Mouse (Mus musculus) macrophage (primary cell): Measurements from ENCODE around the gene Ak9. TPM values are rescaled to one million over a fixed set of nuclear protein-coding genes. Genes with fewer than 3 reads are reported as not detected.

Experiments used
- H3K27ac ChIP-seq: fragments of 350-480 bp; formaldehyde crosslinking; 2 replicates; pipeline ENCODE4 v1.9.0; 2021
- H3K36me3 ChIP-seq: fragments of 350-480 bp; formaldehyde crosslinking; 2 replicates; pipeline ENCODE4 v1.9.0; 2021; ENCODE audit errors: inconsistent target
- H3K4me3 ChIP-seq: fragments of 350-480 bp; formaldehyde crosslinking; 2 replicates; pipeline ENCODE4 v1.9.0; 2021; ENCODE audit errors: inconsistent target
- H3K79me2 ChIP-seq: fragments of 350-480 bp; formaldehyde crosslinking; 2 replicates; pipeline ENCODE4 v1.9.0; 2021; ENCODE audit errors: inconsistent target
- WGBS: methylation state at CpG from one replicate; pipeline ENCODE4 v1.1.7; 2026; ENCODE audit warnings: inconsistent platforms; ENCODE audit not compliant: missing documents; 5-methylcytosine and 5-hydroxymethylcytosine counted together
- polyA plus RNA-seq: library from polyadenylated mRNA; stranded (reverse); fragments of 250-400 nt; gene quantifications from 3 replicates; pipeline ENCODE4 v1.2.4, GENCODE M21; 2018; ENCODE audit warnings: inconsistent platforms

The Ak9 gene
- polyA plus RNA-seq, 1 experiment from 2014 or later: 0.09 TPM

- WGBS: 55% methylated on average over 15 of the region's 18 CpGs
- H3K36me3 ChIP-seq: peaks cover 12% of the 10 kb centered on the region
- H3K79me2 ChIP-seq: peaks cover 35% of the 10 kb centered on the region
- H3K4me3 ChIP-seq: peak overlapping the region; percentile 59
- H3K27ac ChIP-seq: peak overlapping the region; percentile 24; the same call in 1 of the 2 replicates
Measured at GRCm38 (mm10) chr10:41450780-41451522, 147.2 kb downstream of the Ak9 start.

GRCm38 (mm10) chr10:41451656-41452055, 147.9 kb downstream of the Ak9 start:
- Histone ChIP-seq H3K79me2 (peaks cover 35% of the 10 kb centered on the region), H3K4me3 (no peak overlapping the region), H3K27ac (no peak overlapping the region), H3K36me3 (peaks cover 19% of the 10 kb centered on the region)
- 96% methylated on average over 9 of the region's 9 CpGs for WGBS

GRCm38 (mm10) chr10:41452791-41453190, 149.0 kb downstream of the Ak9 start:
- H3K79me2 ChIP-seq: peaks cover 35% of the 10 kb centered on the region
- H3K4me3 ChIP-seq: no peak overlapping the region
- H3K36me3 ChIP-seq: peaks cover 27% of the 10 kb centered on the region
- H3K27ac ChIP-seq: no peak overlapping the region
- WGBS: 93% methylated on average over 3 of the region's 3 CpGs

DNA sequence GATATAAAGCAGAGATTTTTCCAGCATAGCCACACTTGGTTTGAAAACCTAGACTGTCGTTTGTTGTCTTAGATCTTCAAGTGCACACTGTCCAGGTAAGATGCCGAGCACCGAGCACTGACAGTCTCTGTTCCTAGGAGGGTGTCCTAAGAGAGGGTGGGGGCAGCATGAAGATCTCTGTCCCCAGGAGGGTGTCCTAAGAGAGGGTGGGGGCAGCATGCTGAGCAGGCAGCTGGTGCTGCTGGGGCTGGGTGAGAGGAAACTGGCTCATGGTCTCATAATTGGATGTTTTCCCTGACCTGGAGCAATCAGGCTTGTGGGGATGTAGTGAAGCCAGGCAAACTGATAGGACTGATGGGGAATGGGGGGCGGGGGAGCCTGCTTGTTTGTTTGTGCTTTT, 156.2 kb downstream of the Ak9 start:
- 98% methylated on average over 4 of the region's 4 CpGs for WGBS
- Histone ChIP-seq H3K79me2 (no peaks in the 10 kb centered on the region), H3K36me3 (peaks cover 47% of the 10 kb centered on the region), H3K4me3 (no peak overlapping the region), H3K27ac (no peak overlapping the region)

GRCm38 (mm10) chr10:41460501-41460900, 156.7 kb downstream of the Ak9 start:
- Histone ChIP-seq H3K36me3 (peaks cover 44% of the 10 kb centered on the region), H3K79me2 (no peaks in the 10 kb centered on the region), H3K27ac (no peak overlapping the region), H3K4me3 (no peak overlapping the region)
- 75% methylated on average over 2 of the region's 2 CpGs for WGBS

GRCm38 (mm10) chr10:41461057-41461722, 157.4 kb downstream of the Ak9 start:
- WGBS: 98% methylated on average over 2 of the region's 3 CpGs

DNA sequence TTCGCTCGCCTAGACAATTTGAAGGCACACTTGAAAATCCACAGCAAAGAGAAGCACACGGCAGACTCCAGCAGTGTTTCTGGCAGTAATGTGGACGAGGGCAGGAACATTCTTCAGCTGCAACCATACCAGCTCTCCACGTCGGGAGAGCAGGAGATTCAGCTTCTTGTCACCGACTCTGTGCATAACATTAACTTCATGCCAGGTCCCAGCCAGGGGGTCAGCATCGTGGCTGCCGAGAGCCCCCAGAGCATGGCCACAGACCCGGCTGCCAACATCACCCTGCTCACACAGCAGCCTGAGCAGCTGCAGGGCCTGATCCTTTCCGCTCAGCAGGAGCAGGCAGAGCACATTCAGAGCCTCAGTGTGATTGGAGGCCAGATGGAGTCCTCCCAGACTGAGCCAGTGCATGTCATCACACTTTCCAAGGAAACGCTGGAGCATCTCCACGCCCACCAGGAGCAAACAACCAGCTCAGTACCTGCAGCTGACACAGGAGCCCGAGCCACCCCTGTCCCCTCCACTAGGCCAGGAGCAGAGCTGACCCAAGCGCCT, 160.7 kb downstream of the Ak9 start:
- Histone ChIP-seq H3K79me2 (no peaks in the 10 kb centered on the region), H3K27ac (no peak overlapping the region), H3K36me3 (peaks cover 25% of the 10 kb centered on the region), H3K4me3 (no peak overlapping the region)
- WGBS: 95% methylated on average over 15 of the region's 15 CpGs

More at GRCm38 (mm10) chr10:41461057-41461722, 157.4 kb downstream of the Ak9 start:
- Histone ChIP-seq H3K27ac (no peak overlapping the region), H3K36me3 (peaks cover 37% of the 10 kb centered on the region), H3K79me2 (no peaks in the 10 kb centered on the region), H3K4me3 (no peak overlapping the region)

DNA sequence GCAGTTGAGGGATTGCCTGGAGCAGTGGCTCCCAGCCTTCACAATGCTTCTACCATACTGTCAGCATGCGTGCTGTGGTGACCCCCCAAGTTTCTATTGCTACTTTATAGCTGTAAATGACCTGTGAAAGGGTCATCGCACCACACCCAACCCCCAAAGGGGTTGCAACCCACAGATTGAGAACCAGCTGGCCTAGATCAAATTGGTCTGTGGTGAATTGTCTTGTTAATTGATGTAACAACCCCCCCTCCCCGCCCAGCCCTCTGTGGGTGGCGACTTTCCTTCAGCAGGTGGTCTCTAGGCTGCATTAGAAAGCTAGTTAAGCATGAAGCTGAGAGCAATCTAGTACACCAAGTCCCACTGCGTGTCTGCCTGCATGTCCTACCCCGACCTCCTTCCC, 163.5 kb downstream of the Ak9 start:
- peaks cover 17% of the 10 kb centered on the region for H3K36me3 ChIP-seq
- no peak overlapping the region for H3K27ac ChIP-seq
- H3K79me2 ChIP-seq: no peaks in the 10 kb centered on the region
- no peak overlapping the region for H3K4me3 ChIP-seq
- WGBS: 88% methylated on average over 6 of the region's 6 CpGs

- H3K36me3 ChIP-seq: no peaks in the 10 kb centered on the region
- no peak overlapping the region for H3K4me3 ChIP-seq
- WGBS: 89% methylated on average over 3 of the region's 3 CpGs
- H3K79me2 ChIP-seq: no peaks in the 10 kb centered on the region
- H3K27ac ChIP-seq: no peak overlapping the region
Measured at GRCm38 (mm10) chr10:41470693-41471092, 166.9 kb downstream of the Ak9 start.

GRCm38 (mm10) chr10:41472534-41472933, 168.8 kb downstream of the Ak9 start:
- Histone ChIP-seq H3K79me2 (peaks cover under 1% of the 10 kb centered on the region; the same call in 1 of the 2 replicates), H3K27ac (no peak overlapping the region), H3K36me3 (no peaks in the 10 kb centered on the region), H3K4me3 (no peak overlapping the region)

DNA sequence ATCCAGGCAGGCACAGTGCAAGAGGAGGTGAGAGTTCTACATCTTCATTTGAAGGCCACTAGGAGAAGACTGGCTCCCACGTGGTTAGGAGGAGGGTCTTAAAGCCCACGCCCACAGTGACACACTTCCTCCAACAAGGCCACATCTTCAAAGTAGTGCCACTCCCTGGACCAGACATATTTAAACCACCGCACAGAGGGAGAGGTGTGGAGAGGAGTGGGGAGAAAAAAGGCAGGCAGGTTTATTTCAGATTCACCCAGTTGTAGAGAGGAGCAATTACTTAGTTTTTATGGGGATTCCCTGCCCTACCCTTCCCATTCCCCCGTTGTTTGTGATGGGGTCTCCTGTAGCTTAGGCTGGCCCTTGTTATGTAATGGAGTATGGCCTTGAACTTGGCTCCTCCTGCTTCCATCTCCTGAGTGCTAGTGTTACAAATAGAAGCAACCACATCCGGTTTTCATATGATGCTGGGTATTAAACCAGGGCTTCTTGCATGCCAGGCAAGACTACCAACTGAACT, 169.2 kb downstream of the Ak9 start:
- H3K27ac ChIP-seq: peak overlapping the region; percentile 80
- no peaks in the 10 kb centered on the region for H3K36me3 ChIP-seq
- no peak overlapping the region for H3K4me3 ChIP-seq
- WGBS: 29% methylated on average over 5 of the region's 5 CpGs
- H3K79me2 ChIP-seq: peaks cover 6% of the 10 kb centered on the region; the same call in 1 of the 2 replicates

DNA sequence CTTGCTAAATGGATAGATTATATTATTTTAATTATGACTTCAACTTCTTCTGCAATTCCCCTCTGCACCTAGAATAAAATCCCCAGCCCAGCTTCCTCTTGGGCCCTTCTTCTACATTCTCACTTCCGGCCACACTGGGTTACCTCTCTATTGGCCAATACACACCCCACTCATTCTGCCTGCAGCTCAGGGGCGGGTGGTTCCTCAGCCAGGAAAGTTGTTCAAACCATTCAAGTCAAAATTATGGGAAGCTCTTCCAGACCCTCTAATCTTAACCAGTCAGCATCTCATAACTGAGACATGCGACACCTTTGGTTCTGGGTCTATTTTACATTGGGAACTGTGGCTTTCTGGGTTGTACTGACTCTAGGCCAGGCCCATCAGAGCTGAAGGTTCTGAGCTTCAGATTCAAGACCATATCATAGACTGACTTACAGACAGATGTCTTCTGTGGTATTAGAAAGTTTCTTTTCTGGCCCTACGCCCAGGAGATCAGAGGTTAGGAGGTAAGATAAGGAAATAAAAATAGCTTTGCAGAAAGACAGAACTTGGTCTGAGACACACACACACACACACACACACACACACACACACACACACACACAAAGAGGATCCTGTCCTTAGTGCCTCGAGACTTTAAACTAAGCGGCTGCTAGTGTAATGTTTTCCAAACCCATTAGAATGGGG, 170.1 kb downstream of the Ak9 start:
- WGBS: 17% methylated on average over 4 of the region's 6 CpGs
- Histone ChIP-seq H3K27ac (peak overlapping the region; percentile 80), H3K4me3 (no peak overlapping the region), H3K36me3 (0 out of 2 replicates have a peak, but pooled peaks cover under 1% of the 10 kb centered on the region), H3K79me2 (peaks cover 15% of the 10 kb centered on the region; the same call in 1 of the 2 replicates)

GRCm38 (mm10) chr10:41474981-41475391, 171.2 kb downstream of the Ak9 start:
- H3K27ac ChIP-seq: peak overlapping the region; percentile 80
- H3K36me3 ChIP-seq: peaks cover 9% of the 10 kb centered on the region; the same call in 1 of the 2 replicates
- peaks cover 17% of the 10 kb centered on the region; the same call in 1 of the 2 replicates for H3K79me2 ChIP-seq
- H3K4me3 ChIP-seq: no peak overlapping the region
- WGBS: 100% methylated on average over 1 of the region's 1 CpGs
